Comparison of ENCODE assay signal across 28 mouse cellular contexts in the genomic region with DNA sequence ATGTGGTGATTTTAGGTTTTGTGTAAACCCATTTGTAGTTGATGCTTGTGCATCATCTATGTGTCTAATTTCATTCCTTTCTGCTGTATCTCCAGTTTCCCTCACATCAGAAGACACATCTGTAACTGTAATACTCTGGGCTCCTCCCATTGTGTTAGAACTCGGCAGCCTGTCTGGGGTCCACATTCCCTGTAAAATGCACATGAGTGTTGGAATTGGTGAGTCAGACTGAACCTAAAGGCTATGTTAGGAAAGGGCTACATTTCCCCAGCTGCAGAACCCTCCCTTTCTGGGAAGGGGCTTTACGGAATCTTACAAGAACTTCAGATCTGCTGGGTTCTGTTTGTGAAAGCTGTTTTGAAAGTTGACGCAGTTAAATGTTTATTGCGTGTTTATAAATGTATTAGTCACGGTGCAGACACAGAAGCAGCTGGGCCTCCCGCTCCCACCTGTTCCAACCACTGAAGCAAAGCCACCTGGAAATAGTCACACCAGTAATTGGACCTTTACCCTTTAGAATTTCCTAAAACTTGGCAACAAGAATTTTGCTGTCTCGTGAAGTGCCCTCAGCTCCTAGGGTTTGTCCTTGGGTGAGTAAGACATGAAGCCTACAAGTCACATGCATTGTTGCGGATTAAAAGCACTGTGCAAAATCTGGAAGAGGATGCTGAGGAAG.
DNase-seq lines count a peak whose midpoint lies in the region; ATAC-seq and TF ChIP-seq lines count a peak whose summit lies in the region.
"Had no signal": no experiment of that assay in that cellular context is flagged by ENCODE, and none has a peak within 500 bp of the region (broad histone marks: within the 10 kb centered on the region; RNA-seq: fewer than 3 reads in every experiment).

No protein-coding gene starts in this region.

- no peaks in the 10 kb centered on the region for H3K36me3 ChIP-seq in kidney, adult 2 months (ENCODE audit: control insufficient read depth, insufficient read depth, low read length)
- 0 out of 2 replicates have a peak, but pooled peaks cover under 1% of the 10 kb centered on the region for H3K36me3 ChIP-seq in limb, embryonic 14.5 days (ENCODE audit: control insufficient read depth, insufficient read depth, low read length)
- H3K36me3 ChIP-seq: embryonic facial prominence, embryonic 12.5 days; forebrain, embryonic 15.5 days; lung, embryonic 15.5 days had no signal

- H3K9ac ChIP-seq in limb, embryonic 14.5 days (ENCODE audit: low read depth, low read length, severe bottlenecking), result no peak overlapping the region
- H3K9ac ChIP-seq: embryonic facial prominence, embryonic 12.5 days; forebrain, embryonic 15.5 days; heart, embryonic 12.5 days; hindbrain, embryonic 14.5 days; lung, embryonic 15.5 days had no signal

- peak overlapping the region; percentile 42; the same call in 1 of the 2 replicates for H3K27ac ChIP-seq in kidney, adult 2 months (ENCODE audit: insufficient read depth, low read depth, low read length)
- no peak overlapping the region for H3K27ac ChIP-seq in limb, embryonic 14.5 days (replicated peaks; ENCODE audit: low read depth, low read length)
- H3K27ac ChIP-seq: embryonic facial prominence, embryonic 12.5 days; forebrain, embryonic 10.5 days; forebrain, embryonic 15.5 days; gastrocnemius, adult 2 months; heart, adult 2 months; hindbrain, embryonic 14.5 days; left cerebral cortex, adult 2 months; lung, embryonic 15.5 days had no signal

- peaks cover 24% of the 10 kb centered on the region for H3K4me1 ChIP-seq in kidney, adult 2 months (ENCODE audit: control insufficient read depth, insufficient read depth, low read length)
- H3K4me1 ChIP-seq in limb, embryonic 14.5 days (ENCODE audit: control insufficient read depth, insufficient read depth, low read length), result peaks cover 10% of the 10 kb centered on the region
- H3K4me1 ChIP-seq: forebrain, embryonic 10.5 days; lung, embryonic 15.5 days had no signal

- 43% methylated on average over 8 of the region's 8 CpGs for WGBS in kidney, adult 2 months
- 28% methylated on average over 8 of the region's 8 CpGs for WGBS in limb, embryonic 14.5 days

- no peaks in the 10 kb centered on the region for H3K27me3 ChIP-seq in kidney, adult 2 months (replicated peaks; ENCODE audit: control insufficient read depth, insufficient read depth, low read length)
- no peaks in the 10 kb centered on the region for H3K27me3 ChIP-seq in limb, embryonic 14.5 days (ENCODE audit: control insufficient read depth, insufficient read depth, low read length)
- H3K27me3 ChIP-seq: forebrain, embryonic 15.5 days; heart, embryonic 12.5 days; lung, embryonic 15.5 days had no signal

- peak; percentile 16 for DNase-seq in adrenal gland, postnatal 14 days
- DNase-seq in adrenal gland, postnatal 10 days, result no peak
- DNase-seq in kidney, adult 2 months, result peak; percentile 79
- DNase-seq in kidney, postnatal 10 days, result no peak
- peak; percentile 37 for DNase-seq in kidney, postnatal 14 days
- peak; percentile 20 for DNase-seq in limb, embryonic 14.5 days (ENCODE audit: low spot score)
- no peak for DNase-seq in urinary bladder, postnatal 14 days (ENCODE audit: low spot score)
- no peak for DNase-seq in lung, postnatal 25 days (ENCODE audit: low spot score)
- DNase-seq: adrenal gland, adult 8-10 months; cerebellum, adult 8-10 months; cerebellum, postnatal 25 days; gastrocnemius, adult 2 months; heart, adult 2 months; heart, postnatal 4 days; lung, postnatal 36 days; right cerebral cortex, postnatal 25 days; spleen, adult 18-20 months; thymus, postnatal 14 days had no signal

- no peaks in the 10 kb centered on the region for H3K9me3 ChIP-seq in limb, embryonic 14.5 days (ENCODE audit: control insufficient read depth, low read length)
- H3K9me3 ChIP-seq: embryonic facial prominence, embryonic 12.5 days; forebrain, embryonic 10.5 days; forebrain, embryonic 15.5 days; heart, embryonic 12.5 days; lung, embryonic 15.5 days had no signal

- ATAC-seq in limb, embryonic 14.5 days (ENCODE audit: low FRiP score, low read depth), result peak; percentile 73
- ATAC-seq: forebrain, embryonic 15.5 days; intestine, postnatal 0 days; midbrain, embryonic 16.5 days had no signal

- no peak for TF ChIP-seq CTCF in kidney, adult 2 months (conservative IDR thresholded peaks at IDR 0.05; ENCODE audit: insufficient read depth, insufficient read length, low read depth, low read length)

- H3K4me2 ChIP-seq in limb, embryonic 14.5 days (replicated peaks; ENCODE audit: low read depth, low read length, severe bottlenecking), result no peak overlapping the region
- H3K4me2 ChIP-seq: embryonic facial prominence, embryonic 12.5 days; forebrain, embryonic 15.5 days; heart, embryonic 12.5 days; hindbrain, embryonic 14.5 days; lung, embryonic 15.5 days; midbrain, embryonic 11.5 days had no signal

- TF ChIP-seq POLR2A in kidney, adult 2 months (IDR thresholded peaks at IDR 0.05; ENCODE audit: low read depth, low read length), result no peak
- no peak for TF ChIP-seq POLR2A in limb, embryonic 14.5 days (IDR thresholded peaks at IDR 0.05; ENCODE audit: borderline replicate concordance, extremely low read depth, insufficient read depth, insufficient read length)

- H3K4me3 ChIP-seq in kidney, adult 2 months (ENCODE audit: insufficient read depth, low read depth, low read length), result no peak overlapping the region
- no peak overlapping the region for H3K4me3 ChIP-seq in limb, embryonic 14.5 days (replicated peaks; ENCODE audit: low read length)
- H3K4me3 ChIP-seq: embryonic facial prominence, embryonic 12.5 days; forebrain, embryonic 10.5 days; forebrain, embryonic 15.5 days; gastrocnemius, adult 2 months; heart, adult 2 months; heart, embryonic 12.5 days; left cerebral cortex, adult 2 months; lung, embryonic 15.5 days had no signal

Comparison
In these comparisons a context has a peak if more than half of its experiments do, and no peak if none do; other contexts are left out.
1. DNase-seq: peak in adrenal gland, postnatal 14 days (single experiment), kidney, adult 2 months (single experiment), kidney, postnatal 14 days (single experiment) and limb, embryonic 14.5 days (single experiment); none in adrenal gland, postnatal 10 days (single experiment), kidney, postnatal 10 days (single experiment), urinary bladder, postnatal 14 days (single experiment) and lung, postnatal 25 days (single experiment).